9 mouse cellular contexts compared by ENCODE assay signal in the genomic region with DNA sequence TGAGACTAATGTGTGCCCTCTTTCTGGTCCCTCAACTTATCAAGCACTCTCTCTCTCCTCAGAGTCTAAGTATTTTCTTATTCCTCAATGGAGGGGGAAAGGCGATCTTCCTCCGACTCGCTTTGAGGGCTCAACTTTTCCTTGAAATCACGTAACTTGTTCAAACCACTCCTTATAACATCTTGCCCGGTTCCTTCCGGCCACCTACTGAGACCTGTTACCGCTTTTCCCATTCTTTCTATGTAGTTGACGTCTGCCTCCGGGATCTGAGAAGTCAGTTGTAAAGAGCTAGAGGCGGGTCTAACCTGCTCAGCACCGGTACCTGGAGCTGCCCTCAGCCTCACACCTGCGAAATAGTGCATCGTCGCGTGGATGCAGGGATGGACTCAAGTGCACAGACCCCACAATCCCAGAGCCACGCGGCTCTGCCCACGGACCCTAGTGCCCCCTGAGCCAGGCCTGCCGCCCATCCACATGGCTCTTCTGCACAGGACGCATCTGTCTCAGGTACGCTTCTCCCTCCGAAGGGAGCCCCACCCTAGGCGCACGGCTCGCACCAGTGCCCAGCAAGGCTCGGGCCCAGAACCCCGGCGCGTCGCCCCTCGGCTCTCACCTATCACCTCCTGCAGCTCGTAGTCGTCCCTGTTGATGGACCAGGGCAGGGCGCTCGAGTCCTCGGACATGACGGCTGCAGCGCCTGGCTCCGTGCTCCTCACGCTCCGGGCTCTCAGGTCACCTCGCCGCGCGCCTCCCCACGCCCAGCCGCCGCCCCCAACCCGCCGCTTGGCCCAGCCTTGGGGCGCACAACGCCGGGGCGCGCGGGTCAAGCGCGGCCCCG. TPM values are rescaled to one million over a fixed set of nuclear protein-coding genes. Genes with fewer than 3 reads are reported as not detected.
DNase-seq lines count a peak whose midpoint lies in the region; ATAC-seq and TF ChIP-seq lines count a peak whose summit lies in the region.
"Had no signal": no experiment of that assay in that cellular context is flagged by ENCODE, and none has a peak within 500 bp of the region (broad histone marks: within the 10 kb centered on the region; RNA-seq: fewer than 3 reads in every experiment).

No protein-coding gene starts in this region.

- DNase-seq in heart, adult 2 months = no peak
- DNase-seq in heart, postnatal 36 days = no peak
- DNase-seq in CH12.LX (ENCODE audit: extremely low read depth) = no peak
- peak; percentile 22 for DNase-seq in embryonic facial prominence, embryonic 14.5 days (ENCODE audit: low spot score)
- DNase-seq in intestine, embryonic 14.5 days (ENCODE audit: low spot score) = no peak
- no peak for DNase-seq in left cerebral cortex, postnatal 10 days (ENCODE audit: extremely low spot score in 1 of 2, low spot score in 2 of 2)
- no peak for DNase-seq in adrenal gland, adult 8-10 months

- H3K9ac ChIP-seq in heart, adult 2 months (ENCODE audit: low read depth, low read length) = peak overlapping the region; percentile 88
- peak overlapping the region; percentile 63 for H3K9ac ChIP-seq in CH12.LX (ENCODE audit: insufficient read depth, low read depth)
- peak overlapping the region; percentile 85 for H3K9ac ChIP-seq in embryonic facial prominence, embryonic 14.5 days (ENCODE audit: low read depth, low read length)
- H3K9ac ChIP-seq in intestine, embryonic 14.5 days (ENCODE audit: low read length) = peak overlapping the region; percentile 76
- H3K9ac ChIP-seq in midbrain, embryonic 12.5 days (replicated peaks) = peak overlapping the region; percentile 87

- no peaks in the 10 kb centered on the region for H3K27me3 ChIP-seq in heart, adult 2 months (ENCODE audit: control insufficient read depth, insufficient read depth, low read length)
- no peaks in the 10 kb centered on the region for H3K27me3 ChIP-seq in CH12.LX (replicated peaks)
- H3K27me3 ChIP-seq in embryonic facial prominence, embryonic 14.5 days (replicated peaks; ENCODE audit: control insufficient read depth, insufficient read depth, low read length) = no peaks in the 10 kb centered on the region
- no peaks in the 10 kb centered on the region for H3K27me3 ChIP-seq in intestine, embryonic 14.5 days (replicated peaks; ENCODE audit: control insufficient read depth, insufficient read depth, low read length)
- H3K27me3 ChIP-seq in midbrain, embryonic 12.5 days = no peaks in the 10 kb centered on the region

- ATAC-seq in embryonic facial prominence, embryonic 14.5 days (ENCODE audit: low read depth) = peak; percentile 10; the same call in 1 of the 2 replicates
- peak; percentile 32 for ATAC-seq in intestine, embryonic 14.5 days (replicated peaks; ENCODE audit: low FRiP score, low TSS enrichment, low read depth)
- ATAC-seq in midbrain, embryonic 12.5 days (ENCODE audit: low FRiP score, low read depth) = peak; percentile 50

- no peaks in the 10 kb centered on the region for H3K9me3 ChIP-seq in CH12.LX (replicated peaks; ENCODE audit: low read length)
- no peaks in the 10 kb centered on the region for H3K9me3 ChIP-seq in embryonic facial prominence, embryonic 14.5 days (ENCODE audit: control insufficient read depth, low read length)
- no peaks in the 10 kb centered on the region for H3K9me3 ChIP-seq in intestine, embryonic 14.5 days (ENCODE audit: control insufficient read depth, low read length)
- no peaks in the 10 kb centered on the region for H3K9me3 ChIP-seq in midbrain, embryonic 12.5 days

- H3K4me3 ChIP-seq in heart, adult 2 months = peak overlapping the region; percentile 89
- H3K4me3 ChIP-seq in CH12.LX (replicated peaks in 1 of 3; ENCODE audit: low read depth in 2 of 3, low read length in 2 of 3, poor library complexity in 1 of 3) = peak overlapping the region; percentile 52 to 84 (median 75)
- peak overlapping the region; percentile 90 for H3K4me3 ChIP-seq in embryonic facial prominence, embryonic 14.5 days (ENCODE audit: low read depth, low read length)
- H3K4me3 ChIP-seq in intestine, embryonic 14.5 days (ENCODE audit: low read depth, low read length) = peak overlapping the region; percentile 86
- H3K4me3 ChIP-seq in midbrain, embryonic 12.5 days = peak overlapping the region; percentile 91

- whole genome bisulfite sequencing in heart, adult 2 months = under 1% methylated on average over 59 of the region's 59 CpGs
- WGBS in embryonic facial prominence, embryonic 14.5 days = under 1% methylated on average over 40 of the region's 59 CpGs
- WGBS in intestine, embryonic 14.5 days = under 1% methylated on average over 53 of the region's 59 CpGs
- under 1% methylated on average over 59 of the region's 59 CpGs for WGBS in midbrain, embryonic 12.5 days

- H3K4me1 ChIP-seq in heart, adult 2 months (ENCODE audit: control insufficient read depth, insufficient read depth, low read length) = peaks cover 6% of the 10 kb centered on the region
- peaks cover 2 to 23% of the 10 kb centered on the region in 2 experiments; a peak in 2 of 4 replicates for H3K4me1 ChIP-seq in CH12.LX (ENCODE audit: control insufficient read depth in 1 of 2, insufficient read depth in 2 of 2)
- H3K4me1 ChIP-seq in embryonic facial prominence, embryonic 14.5 days (ENCODE audit: control insufficient read depth, insufficient read depth, low read length) = peaks cover 20% of the 10 kb centered on the region
- peaks cover 10% of the 10 kb centered on the region for H3K4me1 ChIP-seq in intestine, embryonic 14.5 days (replicated peaks; ENCODE audit: control insufficient read depth, insufficient read depth, low read length)
- peaks cover 20% of the 10 kb centered on the region for H3K4me1 ChIP-seq in midbrain, embryonic 12.5 days

- H3K4me2 ChIP-seq in CH12.LX (ENCODE audit: insufficient read depth, low read depth, poor library complexity, severe bottlenecking) = peak overlapping the region; percentile 73
- H3K4me2 ChIP-seq in embryonic facial prominence, embryonic 14.5 days (ENCODE audit: low read depth, low read length) = peak overlapping the region; percentile 98
- peak overlapping the region; percentile 95 for H3K4me2 ChIP-seq in intestine, embryonic 14.5 days (ENCODE audit: low read length)
- H3K4me2 ChIP-seq in midbrain, embryonic 12.5 days (replicated peaks) = peak overlapping the region; percentile 98

- in situ Hi-C loops in CH12.LX (cut with MboI; ENCODE audit: low pct_ligation_motif_present, low pct_unique_long_range_greater_than_20kb, low sequenced_read_pairs) = no loop called here

- no peak for TF ChIP-seq POLR2A in heart, adult 2 months (IDR thresholded peaks at IDR 0.05; ENCODE audit: insufficient read depth, low read depth, low read length)
- TF ChIP-seq POLR2A in CH12.LX (IDR thresholded peaks at IDR 0.05; ENCODE audit: low read depth, low read length) = no peak

- H3K79me2 ChIP-seq in heart, adult 2 months (replicated peaks; ENCODE audit: control insufficient read depth, insufficient read depth, low read length) = peaks cover 5% of the 10 kb centered on the region
- H3K79me2 ChIP-seq in CH12.LX (replicated peaks; ENCODE audit: control insufficient read depth, extremely low read depth, insufficient read depth, poor library complexity, severe bottlenecking) = peaks cover 9% of the 10 kb centered on the region; the same call in 1 of the 2 replicates

- H3K36me3 ChIP-seq in heart, adult 2 months (ENCODE audit: control insufficient read depth, insufficient read depth, low read length) = peaks cover 3% of the 10 kb centered on the region; the same call in 1 of the 2 replicates
- H3K36me3 ChIP-seq in CH12.LX (replicated peaks in 1 of 2; ENCODE audit: control insufficient read depth in 1 of 2, insufficient read depth in 1 of 2, low read length in 1 of 2) = peaks cover 2 to 12% of the 10 kb centered on the region in 2 experiments
- no peaks in the 10 kb centered on the region for H3K36me3 ChIP-seq in embryonic facial prominence, embryonic 14.5 days (ENCODE audit: control insufficient read depth, insufficient read depth, low read length)
- H3K36me3 ChIP-seq in intestine, embryonic 14.5 days (ENCODE audit: control insufficient read depth, insufficient read depth, low read length) = no peaks in the 10 kb centered on the region
- no peaks in the 10 kb centered on the region for H3K36me3 ChIP-seq in midbrain, embryonic 12.5 days

- intact Hi-C loops in heart, adult 2 months (cut with DNase I) = loop anchor here (2.0 to 5.0 kb wide), 2 partner anchors 19 to 36 kb away; a partner anchor contains a TSS
- intact Hi-C loops in heart, postnatal 36 days (cut with DNase I) = no loop called here
- intact Hi-C loops in left cerebral cortex, postnatal 10 days (cut with DNase I) = no loop called here

- dilution Hi-C loops in CH12.LX (cut with MboI; ENCODE audit: extremely low pct_ligation_motif_present, extremely low pct_unique_long_range_greater_than_20kb, low sequenced_read_pairs) = no loop called here

- TF ChIP-seq EP300 in heart, adult 2 months (IDR thresholded peaks at IDR 0.05; ENCODE audit: insufficient read depth, low read depth, low read length) = no peak
- no peak for TF ChIP-seq EP300 in CH12.LX (IDR thresholded peaks at IDR 0.05; ENCODE audit: low read length)

- TF ChIP-seq CTCF in heart, adult 2 months (IDR thresholded peaks at IDR 0.05) = no peak
- TF ChIP-seq CTCF in CH12.LX (conservative IDR thresholded peaks at IDR 0.05 in 1 of 2, IDR thresholded peaks at IDR 0.05 in 1 of 2; ENCODE audit: low read depth in 2 of 2, low read length in 2 of 2) = no peak

- peak overlapping the region; percentile 100 for H3K27ac ChIP-seq in heart, adult 2 months
- no peak overlapping the region for H3K27ac ChIP-seq in CH12.LX (ENCODE audit: insufficient read depth, low read depth)
- H3K27ac ChIP-seq in embryonic facial prominence, embryonic 14.5 days (replicated peaks; ENCODE audit: low read depth, low read length) = peak overlapping the region; percentile 87
- H3K27ac ChIP-seq in intestine, embryonic 14.5 days (ENCODE audit: low read depth) = peak overlapping the region; percentile 92
- peak overlapping the region; percentile 93 for H3K27ac ChIP-seq in midbrain, embryonic 12.5 days (replicated peaks)

- TF ChIP-seq RAD21 in CH12.LX (IDR thresholded peaks at IDR 0.05; ENCODE audit: low read depth, low read length) = no peak

RNA-seq across cellular contexts. Expression of a gene that starts 0.6 kb away (rescaled TPM):
- total RNA-seq in heart, adult 2 months (2021) = 10 to 100 TPM; 45.6 to 51.7 TPM
- polyA plus RNA-seq in heart, adult 2 months (2012; rRNA removed) = 17.4 and 32.7 TPM in 2 replicates
- total RNA-seq in heart, postnatal 36 days (2021) = 10 to 100 TPM; 49.3 to 49.5 TPM
- total RNA-seq in CH12.LX (2012; rRNA removed) (22.1 and 26.3 TPM in 2 replicates), CH12.LX (2014; rRNA removed) (36.1 and 41.2 TPM in 2 replicates)
- polyA plus RNA-seq in CH12.LX (2012; ENCODE audit: insufficient read length, low read depth) = 31.7 and 33.3 TPM in 2 replicates
- 13.6 and 14.5 TPM in 2 replicates for polyA plus RNA-seq in embryonic facial prominence, embryonic 14.5 days (2014; fragmentation: Nextera tagmentation; extraction: Ambion mirVana)
- polyA plus RNA-seq in intestine, embryonic 14.5 days (2014; fragmentation: Nextera tagmentation; extraction: Ambion mirVana) = 16.2 and 17.6 TPM in 2 replicates
- polyA plus RNA-seq in midbrain, embryonic 12.5 days (2016; fragmentation: Nextera tagmentation; extraction: Ambion mirVana) = 20.9 and 24.1 TPM in 2 replicates
- 10 to 100 TPM; 41.5 to 42.0 TPM for total RNA-seq in left cerebral cortex, postnatal 10 days (2021)
- 10 to 100 TPM; 33.7 to 40.6 (median 37.8) TPM for total RNA-seq in adrenal gland, adult 8-10 months (2022)

RNA-seq across cellular contexts. Expression of a gene that starts 17.9 kb away (rescaled TPM):
- 10 to 100 TPM; 72.4 to 78.5 TPM for total RNA-seq in heart, adult 2 months (2021)
- 104 and 107 TPM in 2 replicates for polyA plus RNA-seq in heart, adult 2 months (2012; rRNA removed)
- total RNA-seq in heart, postnatal 36 days (2021) = 10 to 100 TPM; 80.3 to 85.7 TPM
- total RNA-seq in CH12.LX (2012; rRNA removed) (51.2 and 57.8 TPM in 2 replicates), CH12.LX (2014; rRNA removed) (22.4 and 24.8 TPM in 2 replicates)
- 24.4 and 30.9 TPM in 2 replicates for polyA plus RNA-seq in CH12.LX (2012; ENCODE audit: insufficient read length, low read depth)
- 83.8 and 86.9 TPM in 2 replicates for polyA plus RNA-seq in embryonic facial prominence, embryonic 14.5 days (2014; fragmentation: Nextera tagmentation; extraction: Ambion mirVana)
- 87.7 and 89.4 TPM in 2 replicates for polyA plus RNA-seq in intestine, embryonic 14.5 days (2014; fragmentation: Nextera tagmentation; extraction: Ambion mirVana)
- polyA plus RNA-seq in midbrain, embryonic 12.5 days (2016; fragmentation: Nextera tagmentation; extraction: Ambion mirVana) = 79.1 and 82.2 TPM in 2 replicates
- total RNA-seq in left cerebral cortex, postnatal 10 days (2021) = 10 to 100 TPM; 66.2 to 66.5 TPM
- 100 to 1,000 TPM; 128 to 155 (median 138) TPM for total RNA-seq in adrenal gland, adult 8-10 months (2022)

RNA-seq across cellular contexts. Expression of a gene that starts 19.6 kb away (rescaled TPM):
- 10 to 100 TPM; 12.1 to 14.8 TPM for total RNA-seq in heart, adult 2 months (2021)
- polyA plus RNA-seq in heart, adult 2 months (2012; rRNA removed) = 12.2 and 14.6 TPM in 2 replicates
- 10 to 100 TPM; 14.8 to 15.5 TPM for total RNA-seq in heart, postnatal 36 days (2021)
- total RNA-seq in CH12.LX (2012; rRNA removed) (22.7 and 33.4 TPM in 2 replicates), CH12.LX (2014; rRNA removed) (14.3 and 14.7 TPM in 2 replicates)
- polyA plus RNA-seq in CH12.LX (2012; ENCODE audit: insufficient read length, low read depth) = 51.3 and 53.6 TPM in 2 replicates
- 22.2 and 26.4 TPM in 2 replicates for polyA plus RNA-seq in embryonic facial prominence, embryonic 14.5 days (2014; fragmentation: Nextera tagmentation; extraction: Ambion mirVana)
- polyA plus RNA-seq in intestine, embryonic 14.5 days (2014; fragmentation: Nextera tagmentation; extraction: Ambion mirVana) = 30.3 and 32.3 TPM in 2 replicates
- 5.7 and 6.2 TPM in 2 replicates for polyA plus RNA-seq in midbrain, embryonic 12.5 days (2016; fragmentation: Nextera tagmentation; extraction: Ambion mirVana)
- 1 to 10 TPM; 5.0 to 7.2 TPM for total RNA-seq in left cerebral cortex, postnatal 10 days (2021)
- 10 to 100 TPM; 28.2 to 43.0 (median 31.7) TPM for total RNA-seq in adrenal gland, adult 8-10 months (2022)

RNA-seq across cellular contexts. Expression of a gene that starts 35.6 kb away (rescaled TPM):
- total RNA-seq in heart, adult 2 months (2021) = under 1 TPM; 0.16 to 0.18 TPM
- polyA plus RNA-seq in heart, adult 2 months (2012; rRNA removed) = 0.67 and 1.2 TPM in 2 replicates
- under 1 TPM; 0.22 TPM for total RNA-seq in heart, postnatal 36 days (2021)
- total RNA-seq in CH12.LX (2012; rRNA removed) = 4.8 and 5.9 TPM in 2 replicates
- 1.8 and 2.5 TPM in 2 replicates for total RNA-seq in CH12.LX (2014; rRNA removed)
- 6.4 and 7.1 TPM in 2 replicates for polyA plus RNA-seq in CH12.LX (2012; ENCODE audit: insufficient read length, low read depth)
- 4.8 and 5.0 TPM in 2 replicates for polyA plus RNA-seq in embryonic facial prominence, embryonic 14.5 days (2014; fragmentation: Nextera tagmentation; extraction: Ambion mirVana)
- polyA plus RNA-seq in intestine, embryonic 14.5 days (2014; fragmentation: Nextera tagmentation; extraction: Ambion mirVana) = 11.2 and 12.5 TPM in 2 replicates
- 5.0 and 5.7 TPM in 2 replicates for polyA plus RNA-seq in midbrain, embryonic 12.5 days (2016; fragmentation: Nextera tagmentation; extraction: Ambion mirVana)
- 1 to 10 TPM; 4.0 to 4.4 TPM for total RNA-seq in left cerebral cortex, postnatal 10 days (2021)
- total RNA-seq in adrenal gland, adult 8-10 months (2022) = 1 to 10 TPM in 3 of 4 experiments, under 1 TPM in 1; 0.87 to 2.2 (median 1.5) TPM

RNA-seq across cellular contexts. Expression of a gene that starts 43.7 kb away (rescaled TPM):
- not detected for total RNA-seq in heart, adult 2 months (2021)
- polyA plus RNA-seq in heart, adult 2 months (2012; rRNA removed) = 0.35 and 0.78 TPM in 2 replicates
- under 1 TPM in 1 of 2 experiments, not detected in 1; 0.19 TPM for total RNA-seq in heart, postnatal 36 days (2021)
- total RNA-seq in CH12.LX (2012; rRNA removed) = not detected in 2 replicates
- total RNA-seq in CH12.LX (2014; rRNA removed) = not detected in 2 replicates
- polyA plus RNA-seq in CH12.LX (2012; ENCODE audit: insufficient read length, low read depth) = not detected in 2 replicates
- 0.26 TPM in 1 of 2 replicates, not detected in the other for polyA plus RNA-seq in embryonic facial prominence, embryonic 14.5 days (2014; fragmentation: Nextera tagmentation; extraction: Ambion mirVana)
- polyA plus RNA-seq in intestine, embryonic 14.5 days (2014; fragmentation: Nextera tagmentation; extraction: Ambion mirVana) = 0.11 and 0.16 TPM in 2 replicates
- polyA plus RNA-seq in midbrain, embryonic 12.5 days (2016; fragmentation: Nextera tagmentation; extraction: Ambion mirVana) = not detected in 2 replicates
- not detected for total RNA-seq in left cerebral cortex, postnatal 10 days (2021)
- total RNA-seq in adrenal gland, adult 8-10 months (2022) = not detected
- total RNA-seq: layer of hippocampus, postnatal 36 days had no signal
